Mouse (Mus musculus) right cerebral cortex, adult 2 months (tissue): ENCODE data around the gene 1700019A02Rik.

Experiments
- DNase-seq, 2 experiments: peaks; one replicate each; pipeline ENCODE4 v3.0.0; 2021 to 2022; ENCODE audit warnings: low spot score in 2 of 2

Gene 1700019A02Rik

DNA sequence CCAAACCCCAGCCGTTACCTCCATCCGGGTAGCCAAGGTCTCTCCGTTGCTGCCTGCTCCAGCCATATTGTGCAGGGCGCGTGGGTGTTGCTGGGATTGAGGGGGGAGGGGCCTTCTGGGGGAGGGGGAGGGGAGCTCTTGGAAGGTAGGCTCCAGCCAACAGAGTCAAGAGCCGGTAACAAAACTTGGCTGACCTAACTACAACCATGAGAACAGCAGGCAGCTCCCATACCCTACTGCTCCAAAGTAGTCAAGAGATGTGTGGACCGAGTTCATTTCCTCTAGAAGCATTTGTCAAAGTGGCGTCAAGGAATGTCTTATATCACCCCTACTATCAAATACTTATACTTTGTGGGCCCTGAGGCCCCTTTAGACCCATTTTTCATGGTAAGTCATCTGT lies at the start of gene 1700019A02Rik:
1700019A02Rik (minus strand) TSS at position 101 of the 400 bp plus-strand sequence.
- no peak for DNase-seq

DNA sequence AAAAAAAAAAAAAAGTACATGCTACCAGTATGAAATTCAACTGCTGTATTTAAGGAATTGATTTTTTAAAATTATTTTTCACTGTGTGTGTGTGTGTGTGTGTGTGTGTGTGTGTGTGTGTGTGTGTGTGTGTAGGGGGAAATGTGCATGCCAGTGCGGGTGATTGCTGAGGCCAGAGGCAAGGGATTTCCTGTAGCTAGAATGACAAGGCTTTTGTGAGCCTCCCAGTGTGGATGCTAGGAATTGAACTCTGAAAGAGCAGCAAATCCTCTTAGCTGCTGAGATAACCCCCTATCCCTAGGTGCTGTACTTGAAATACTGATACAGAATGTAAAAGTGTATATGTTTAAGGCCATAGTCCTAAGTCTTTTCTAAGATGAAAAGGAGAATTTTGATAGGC lies 38.6 kb upstream of the 1700019A02Rik start:
- no peak for DNase-seq

DNA sequence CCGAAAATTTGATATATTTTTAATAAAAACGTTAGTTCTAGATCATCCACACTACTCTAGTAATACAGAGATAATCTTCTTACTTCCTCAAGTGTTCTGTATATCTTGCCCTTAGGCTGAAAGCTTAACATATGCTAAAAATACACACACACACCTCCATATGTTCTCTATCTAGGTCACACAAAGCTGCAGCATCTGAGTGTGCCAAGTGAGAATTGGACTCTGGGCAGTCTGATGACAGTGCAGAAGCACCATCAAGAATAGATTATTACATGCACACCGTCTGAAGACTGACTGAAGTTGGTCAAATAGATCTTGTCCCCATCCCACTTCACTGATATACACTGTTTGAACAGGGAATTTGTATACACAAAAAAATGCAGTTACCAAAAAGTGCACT lies 38.2 kb upstream of the 1700019A02Rik start:
- DNase-seq = no peak

DNA sequence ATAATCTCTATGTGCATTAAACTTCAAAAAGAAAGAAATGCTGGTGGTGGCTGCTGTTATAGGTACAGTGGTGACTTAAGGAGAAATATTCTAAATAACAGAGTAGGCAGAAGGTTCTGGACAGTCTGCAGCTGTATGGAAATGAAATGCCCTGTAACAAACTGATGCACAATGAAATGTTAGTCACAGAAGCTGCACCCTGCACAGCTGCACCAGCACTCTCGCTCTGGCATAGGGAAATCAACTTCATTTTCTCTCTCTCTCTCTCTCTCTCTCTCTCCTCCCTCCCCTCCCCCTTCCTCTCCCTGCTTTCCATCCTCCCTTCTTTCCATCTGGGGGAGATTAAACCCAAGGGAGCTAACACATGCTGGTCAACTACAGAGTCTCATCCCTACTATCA lies 37.3 kb upstream of the 1700019A02Rik start:
- DNase-seq = no peak

DNA sequence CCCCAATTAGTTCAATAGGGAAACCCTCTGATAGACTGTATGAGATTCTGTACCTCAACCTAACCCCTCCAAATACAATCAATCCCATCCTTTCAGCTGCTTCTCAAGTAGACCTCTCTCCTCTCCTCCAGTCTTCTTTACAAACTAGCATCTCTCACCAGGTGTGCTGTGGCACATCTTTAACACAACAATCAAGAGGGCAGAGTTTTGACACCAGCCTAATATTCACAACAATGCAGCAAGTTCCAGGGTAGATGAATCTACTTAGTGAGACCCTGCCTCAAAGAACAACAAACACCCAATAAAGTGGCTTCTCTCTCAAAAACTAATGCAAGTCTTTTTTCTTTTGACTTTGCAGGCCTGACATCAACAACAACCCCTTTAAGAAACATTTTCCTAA lies 22.7 kb upstream of the 1700019A02Rik start:
- DNase-seq = no peak

DNA sequence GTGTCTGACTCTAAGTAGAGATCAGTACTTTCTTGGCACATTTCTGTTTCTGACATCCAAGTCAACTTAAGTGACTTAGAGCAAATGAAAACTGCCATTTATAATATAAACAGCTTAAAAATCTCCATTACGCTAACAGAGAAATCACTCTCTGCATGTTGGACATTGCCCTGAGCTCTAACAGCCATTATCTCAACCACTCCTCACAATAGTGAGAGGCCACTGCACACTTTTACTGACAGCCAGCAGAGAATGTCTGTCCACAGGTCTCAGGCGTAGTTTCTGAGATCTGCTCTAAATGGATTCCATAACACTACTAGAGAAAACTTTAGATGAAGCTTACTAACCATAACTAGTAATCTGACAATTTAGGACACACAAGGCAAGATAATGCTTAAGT lies 16.5 kb upstream of the 1700019A02Rik start:
- DNase-seq = no peak

DNA sequence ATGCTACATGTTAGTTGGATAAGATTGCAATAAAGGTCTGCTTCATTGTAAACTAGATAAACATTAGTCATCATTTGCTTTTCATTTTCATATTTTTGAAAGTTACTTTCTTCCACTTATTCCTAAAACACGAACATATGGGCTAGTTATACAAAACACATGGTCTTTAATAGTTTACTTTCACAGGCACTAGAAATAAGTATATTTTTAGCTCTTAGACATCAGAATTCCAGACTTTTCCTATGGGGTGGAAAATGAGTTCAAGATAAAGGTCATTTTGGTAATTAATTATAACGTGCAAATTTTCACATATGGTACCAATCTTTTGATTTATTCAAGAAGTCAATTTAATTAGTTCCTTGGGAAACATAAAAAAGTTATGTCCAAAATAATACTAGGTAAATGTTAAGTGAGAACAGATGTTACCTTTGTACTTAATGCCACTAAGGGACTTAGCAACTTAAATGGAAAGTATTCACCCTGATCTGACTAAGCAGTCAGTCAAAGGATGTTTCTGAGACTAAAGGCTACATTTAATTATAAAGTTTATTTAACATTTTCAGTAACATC lies 14.3 kb upstream of the 1700019A02Rik start:
- DNase-seq = no peak

DNA sequence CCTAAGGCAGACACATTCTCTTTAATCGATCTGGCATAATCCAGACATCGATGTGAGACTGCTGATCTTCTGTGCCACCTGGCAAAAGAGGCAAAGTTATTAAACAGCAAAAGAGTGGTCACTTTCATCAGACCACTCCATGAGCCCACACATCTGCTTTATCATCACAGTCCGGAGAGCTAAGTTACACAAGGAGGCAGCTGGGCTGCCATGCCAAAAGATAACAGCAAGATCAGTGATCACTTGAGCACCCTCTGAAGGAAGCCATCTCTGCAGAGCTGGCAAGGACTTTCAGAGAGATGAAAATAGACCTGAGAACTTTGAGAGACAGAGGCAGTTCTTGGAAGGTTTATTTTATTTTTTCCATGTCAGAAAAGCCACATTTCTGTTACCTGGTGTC lies 7.1 kb upstream of the 1700019A02Rik start:
- DNase-seq = no peak

DNA sequence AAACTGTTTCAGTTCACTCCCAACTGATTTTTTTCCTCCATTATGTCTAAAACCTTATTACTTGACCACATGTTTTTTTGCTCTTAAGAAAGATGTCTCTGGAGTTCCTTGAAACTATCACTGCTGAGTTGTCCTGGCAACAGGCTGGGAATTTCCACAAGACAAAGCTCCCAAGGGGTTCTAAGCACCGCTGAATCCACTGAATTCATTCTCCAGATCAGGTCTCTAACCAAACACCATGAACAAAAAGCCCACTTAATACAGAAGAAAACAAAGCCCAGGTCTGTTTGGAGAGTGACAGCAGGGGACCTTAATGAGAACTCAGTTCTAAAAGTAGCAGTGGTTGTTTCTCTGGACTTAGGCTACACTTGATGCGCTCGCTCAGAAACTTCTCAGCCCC lies 3.8 kb upstream of the 1700019A02Rik start:
- no peak for DNase-seq

DNA sequence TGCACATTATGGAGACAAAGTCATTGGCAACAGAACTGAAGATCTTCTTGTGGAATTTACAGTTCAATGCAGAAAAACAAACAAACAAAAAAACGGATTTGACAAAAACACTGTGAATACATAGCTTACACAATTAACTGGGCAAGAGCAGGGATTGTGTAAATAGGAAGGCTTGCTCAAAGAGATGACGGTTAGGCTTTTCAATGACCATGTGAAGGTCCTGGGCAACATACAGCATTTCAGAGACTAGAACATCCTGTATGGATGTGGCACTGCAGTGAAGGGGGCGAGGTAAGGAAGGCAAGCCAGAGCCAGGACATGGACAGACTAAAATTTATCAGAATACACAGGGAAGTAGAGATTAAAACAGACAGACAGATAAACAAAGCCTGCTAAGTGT lies 2.2 kb upstream of the 1700019A02Rik start:
- DNase-seq = no peak

DNA sequence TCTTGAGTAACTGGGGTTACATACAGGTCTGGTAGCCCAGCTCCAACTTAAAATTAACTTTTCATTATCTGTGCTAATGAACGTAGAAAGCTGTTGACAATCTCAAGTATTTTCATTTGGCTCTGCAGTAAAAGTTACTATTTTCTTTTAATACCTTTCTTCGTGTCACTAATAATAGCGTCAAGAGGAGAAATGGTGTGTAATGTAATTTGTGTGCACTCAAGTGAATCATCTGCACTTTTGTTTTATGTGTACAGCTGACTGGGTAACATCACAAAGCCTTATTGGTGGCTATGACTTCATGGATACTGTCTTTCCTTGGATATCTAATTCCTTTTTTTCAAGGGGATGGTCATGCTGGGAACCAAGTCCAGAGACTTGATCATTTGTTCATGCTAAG lies 1.1 kb downstream of the 1700019A02Rik start:
- no peak for DNase-seq

DNA sequence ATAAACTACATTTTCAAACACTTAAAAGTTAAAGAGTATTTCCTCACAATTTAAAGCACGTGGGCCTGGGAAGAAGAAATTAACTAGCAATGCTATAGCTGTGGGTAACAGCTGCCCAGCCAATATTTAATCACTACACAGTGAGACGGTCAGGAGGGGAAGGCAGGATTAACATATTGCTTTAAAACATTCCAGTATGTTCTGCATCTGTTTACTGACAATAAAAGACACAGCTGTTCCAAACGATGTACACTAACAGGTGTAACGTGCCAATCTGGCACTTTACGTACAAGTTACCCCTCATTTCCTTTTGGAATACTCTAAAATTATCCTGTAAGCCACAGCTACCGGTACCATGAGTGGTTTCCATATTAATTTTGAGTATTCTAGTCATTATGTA lies 29.7 kb downstream of the 1700019A02Rik start:
- DNase-seq = no peak

DNA sequence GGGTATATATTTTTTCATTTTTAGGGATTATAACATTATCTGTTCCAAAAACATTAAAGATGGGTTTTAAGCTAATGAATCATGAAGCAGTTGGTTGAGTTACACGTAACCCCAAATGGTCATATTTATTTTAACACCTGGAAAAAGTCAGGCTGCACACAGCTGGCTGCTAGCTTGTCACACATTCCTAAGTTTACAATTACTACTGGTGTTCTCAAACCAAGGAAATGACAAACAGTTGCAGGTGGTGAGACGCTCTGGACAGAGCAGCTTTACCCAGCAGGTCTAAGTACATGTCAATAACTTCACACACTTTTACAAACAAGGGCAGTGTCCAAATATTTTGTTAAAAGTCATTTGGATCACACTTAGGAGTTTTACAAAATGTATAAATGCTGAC lies 64.4 kb downstream of the 1700019A02Rik start:
- no peak for DNase-seq

DNA sequence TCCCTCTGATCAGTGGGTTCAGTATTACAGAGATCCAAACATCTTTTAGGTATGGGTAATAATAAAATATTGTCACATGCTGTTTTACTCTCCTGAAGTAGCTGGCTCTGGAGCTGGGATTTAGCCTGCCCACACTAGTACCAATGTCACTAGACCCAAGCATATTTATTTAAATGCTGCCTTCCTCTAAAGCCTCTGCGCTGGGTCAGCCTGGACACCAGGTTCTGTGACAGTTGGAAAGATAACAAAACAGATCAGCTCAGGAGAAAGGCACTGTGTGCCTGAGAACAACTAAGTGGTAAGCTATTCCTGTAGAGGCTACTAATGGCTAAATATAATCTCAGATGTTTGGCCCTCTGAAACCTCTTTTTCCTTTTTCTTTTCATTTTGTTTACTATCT lies 76.9 kb downstream of the 1700019A02Rik start:
- DNase-seq = no peak
